Mouse (Mus musculus): ENCODE results near the gene Sh3kbp1.

Sh3kbp1 gene

DNA sequence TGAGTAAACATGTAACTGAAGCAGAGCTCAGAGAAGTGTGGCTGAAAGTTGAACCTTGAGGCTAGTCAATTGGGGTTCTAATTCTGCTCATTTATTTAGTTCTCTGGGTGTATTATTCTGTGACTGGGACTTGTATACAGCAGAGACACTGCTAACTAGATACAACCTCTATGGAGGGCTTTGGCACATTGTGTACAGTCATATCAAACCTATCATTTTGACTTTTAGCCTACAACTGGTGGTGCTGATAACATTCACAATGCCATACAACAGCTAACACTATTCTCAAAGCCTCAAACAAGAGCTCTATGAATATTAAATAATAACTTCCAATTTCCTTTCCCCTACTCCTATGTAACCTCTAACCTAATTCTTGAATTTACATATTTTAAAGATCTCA is 129.2 kb downstream of the Sh3kbp1 start:
- DNase-seq: no peak

DNA sequence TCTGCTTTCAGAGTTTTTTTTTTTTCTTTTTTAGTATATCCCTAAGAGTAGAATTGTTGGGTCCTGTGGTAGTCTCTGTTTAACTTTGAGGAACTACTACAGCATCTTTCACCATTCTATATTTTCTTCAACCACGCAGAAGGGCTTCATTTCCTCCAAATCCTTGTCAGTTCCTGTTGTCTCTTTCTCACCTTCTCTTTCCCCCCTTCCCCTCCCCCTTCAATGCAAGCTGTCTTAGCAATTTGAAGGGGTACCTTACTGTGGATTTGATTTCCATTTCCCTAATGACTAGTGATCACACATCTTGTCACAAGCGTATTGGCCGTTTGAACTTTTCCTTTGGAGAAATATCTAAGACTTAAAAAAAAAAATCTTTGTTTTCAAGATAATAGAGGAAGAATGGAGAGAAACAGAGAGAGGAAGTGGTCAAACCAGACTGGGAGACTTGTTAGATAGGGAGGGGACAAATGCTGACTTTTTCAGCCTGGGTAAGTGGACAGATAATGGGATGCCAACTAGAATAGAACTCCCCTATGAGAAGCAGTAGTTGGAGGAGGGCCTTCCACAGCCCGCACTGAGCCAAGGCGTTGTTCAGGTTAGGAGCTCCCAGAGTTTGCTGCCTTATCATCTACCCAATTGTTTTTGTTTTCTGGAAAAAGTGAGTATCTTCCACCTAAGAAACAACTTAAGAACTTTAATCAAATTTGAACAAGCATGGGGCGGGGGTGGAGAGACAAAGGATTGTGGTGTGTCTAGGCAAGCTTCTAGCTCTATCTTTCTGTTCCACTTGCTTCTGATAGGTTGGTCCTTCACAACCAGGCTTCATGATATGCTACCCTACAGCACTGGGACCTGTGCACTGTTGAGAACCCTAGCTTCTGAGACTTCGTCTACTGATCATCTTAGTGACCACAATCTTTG is 130.1 kb downstream of the Sh3kbp1 start:
- DNase-seq: no peak

DNA sequence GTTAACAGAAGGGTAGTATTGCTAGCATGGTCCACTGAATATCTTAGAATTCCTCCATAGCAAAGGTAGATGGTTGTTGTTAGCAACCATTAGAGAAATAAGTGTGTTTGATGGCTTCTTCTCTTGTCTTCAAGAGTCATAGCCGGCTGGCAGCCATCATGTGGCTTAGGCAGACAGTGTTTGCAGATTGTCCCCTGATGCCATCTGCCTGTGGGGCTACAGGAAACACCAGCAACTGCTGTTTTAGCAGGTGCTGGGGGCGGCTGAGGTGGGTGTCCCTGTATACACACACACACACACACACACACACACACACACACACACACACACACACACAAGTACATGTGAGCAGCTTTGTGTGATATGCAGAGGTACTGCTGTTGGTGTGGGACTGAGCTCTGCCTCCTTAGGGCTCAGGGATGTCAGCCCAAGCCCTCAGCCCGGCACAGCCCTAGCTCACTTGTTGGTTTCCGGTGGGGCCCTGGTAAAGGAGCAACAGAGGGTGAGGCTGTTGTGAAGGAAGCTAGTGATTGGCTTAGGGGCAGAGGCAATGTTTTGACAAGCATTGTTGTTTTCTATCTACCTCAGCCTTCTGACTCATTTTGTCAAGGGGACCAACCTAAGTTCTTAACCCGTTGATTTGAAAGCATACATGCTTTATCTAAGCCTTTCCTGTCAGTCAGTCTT is 130.9 kb downstream of the Sh3kbp1 start:
- peak; percentile 75 for DNase-seq

- DNase-seq: no peak
Measured at GRCm38 (mm10) chrX:159763801-159764200, 136.7 kb downstream of the Sh3kbp1 start.

- DNase-seq: no peak
Measured at GRCm38 (mm10) chrX:159765850-159766249, 138.8 kb downstream of the Sh3kbp1 start.

GRCm38 (mm10) chrX:159769005-159769404 is 141.9 kb downstream of the Sh3kbp1 start:
- DNase-seq: no peak

DNA sequence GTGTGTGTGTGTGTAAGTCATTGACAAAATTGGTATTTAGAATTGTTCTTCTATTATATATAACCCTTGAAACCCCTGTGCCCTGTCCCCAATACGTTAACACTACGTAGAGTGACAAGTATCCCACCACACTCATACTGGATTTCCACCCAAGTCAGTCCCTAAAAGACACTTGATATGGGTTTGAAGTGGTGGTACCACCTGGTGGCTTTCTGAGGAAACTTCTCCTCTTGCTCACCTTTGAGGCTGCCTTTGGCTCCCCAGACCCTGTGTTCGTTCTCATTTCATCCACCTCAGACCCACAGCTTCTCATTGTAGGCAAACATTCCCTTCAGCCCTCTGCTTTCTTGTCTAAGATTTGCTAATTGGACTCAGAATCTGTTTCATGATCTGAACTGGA is 142.7 kb downstream of the Sh3kbp1 start:
- peak; percentile 33 for DNase-seq

DNA sequence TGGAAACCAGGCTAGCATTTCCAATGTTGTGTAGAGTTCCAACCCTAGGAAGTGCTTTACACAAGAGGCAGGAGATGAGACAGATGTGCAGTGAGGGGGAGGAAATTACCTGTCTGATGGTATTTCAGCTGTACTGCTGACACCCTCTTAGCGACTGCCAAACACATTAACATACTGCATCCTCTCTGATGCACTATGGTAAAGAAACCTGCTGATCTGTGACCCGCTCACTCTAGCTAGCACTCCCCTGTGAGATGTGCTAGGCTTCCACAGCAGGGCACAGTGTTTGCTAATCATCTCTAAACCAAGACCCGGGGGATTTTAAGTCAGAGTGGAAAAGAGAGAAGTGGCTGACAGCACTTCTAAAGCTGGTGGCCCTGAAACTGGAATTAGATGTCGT is 145.1 kb downstream of the Sh3kbp1 start:
- no peak for DNase-seq

DNA sequence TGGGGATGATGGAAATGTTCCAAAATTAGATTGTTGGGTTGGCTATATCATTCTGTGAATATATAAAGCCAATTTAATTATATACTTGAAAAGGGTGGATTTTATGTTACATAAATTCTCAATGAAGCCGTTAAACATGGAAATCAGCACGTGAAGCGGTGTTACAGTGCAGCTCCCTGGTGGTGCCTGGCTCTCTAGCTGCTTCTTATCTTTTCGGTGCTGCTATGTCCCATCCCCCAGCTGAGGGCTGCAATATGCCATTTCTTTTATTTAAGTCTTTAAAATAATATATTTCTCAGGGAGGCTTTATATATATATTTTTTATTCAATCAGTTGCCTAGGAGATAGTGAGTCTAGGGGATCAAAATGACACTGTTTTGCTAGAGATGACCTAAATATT is 148.0 kb downstream of the Sh3kbp1 start:
- no peak for DNase-seq

DNA sequence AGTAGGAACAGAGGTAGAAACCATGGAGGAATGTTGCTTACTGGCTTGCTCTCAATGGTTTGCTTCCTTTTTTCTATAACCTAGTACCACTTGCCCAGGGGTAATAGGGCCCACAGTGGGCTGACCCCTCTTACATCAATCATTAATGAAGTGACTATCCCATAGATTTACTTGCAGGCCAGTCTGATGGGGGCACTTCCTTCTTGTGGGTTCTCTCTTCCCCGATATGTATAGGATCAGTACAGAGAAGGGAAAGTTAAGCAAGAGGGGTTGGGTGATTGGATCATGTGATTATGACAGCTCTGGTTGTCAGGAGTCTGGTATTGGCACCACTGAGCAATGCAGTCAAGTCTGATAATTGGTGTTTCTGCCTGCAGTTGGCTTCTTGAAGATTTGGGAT is 151.7 kb downstream of the Sh3kbp1 start:
- DNase-seq: no peak

DNA sequence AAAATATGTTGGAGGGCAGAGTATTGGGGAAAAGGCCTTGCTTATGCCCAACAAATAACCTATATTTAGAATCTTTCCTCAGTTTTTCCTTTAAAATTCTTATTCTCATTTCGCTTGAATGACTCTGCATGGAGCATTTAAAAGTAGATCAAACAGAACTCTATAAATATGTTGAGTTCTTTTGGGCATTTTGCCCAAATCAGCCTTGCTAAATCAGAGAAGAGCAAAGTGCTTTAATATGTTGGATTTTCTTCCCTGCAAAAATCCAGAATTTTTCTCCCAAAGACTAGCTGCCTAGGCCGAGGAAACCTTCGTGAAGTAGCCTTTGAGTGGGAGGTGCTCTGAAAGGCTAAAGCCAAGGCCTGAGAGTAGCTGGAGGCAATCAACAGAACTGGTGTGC is 163.4 kb downstream of the Sh3kbp1 start:
- no peak for DNase-seq

DNA sequence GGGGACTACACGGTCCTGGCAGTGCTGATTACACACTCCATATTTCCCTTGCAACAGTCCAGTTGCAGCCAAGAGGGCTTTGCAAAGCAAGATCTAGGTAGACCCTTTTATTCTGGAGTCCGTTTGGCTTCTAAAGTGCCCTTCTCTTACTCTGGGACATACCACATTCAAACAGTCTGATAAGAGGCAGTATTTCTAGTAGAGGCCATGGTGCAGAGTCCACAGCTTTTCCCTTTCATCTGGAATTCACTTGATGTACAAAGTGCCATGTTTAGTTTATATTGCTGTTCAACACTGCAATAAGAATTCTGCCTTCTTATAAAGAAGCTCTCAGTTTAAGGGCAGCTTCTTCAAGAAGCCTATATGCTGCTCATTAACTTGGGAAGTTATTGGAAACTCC is 168.5 kb downstream of the Sh3kbp1 start:
- no peak for DNase-seq

- no peak for DNase-seq
Measured at GRCm38 (mm10) chrX:159804371-159804770, 177.3 kb downstream of the Sh3kbp1 start.

DNA sequence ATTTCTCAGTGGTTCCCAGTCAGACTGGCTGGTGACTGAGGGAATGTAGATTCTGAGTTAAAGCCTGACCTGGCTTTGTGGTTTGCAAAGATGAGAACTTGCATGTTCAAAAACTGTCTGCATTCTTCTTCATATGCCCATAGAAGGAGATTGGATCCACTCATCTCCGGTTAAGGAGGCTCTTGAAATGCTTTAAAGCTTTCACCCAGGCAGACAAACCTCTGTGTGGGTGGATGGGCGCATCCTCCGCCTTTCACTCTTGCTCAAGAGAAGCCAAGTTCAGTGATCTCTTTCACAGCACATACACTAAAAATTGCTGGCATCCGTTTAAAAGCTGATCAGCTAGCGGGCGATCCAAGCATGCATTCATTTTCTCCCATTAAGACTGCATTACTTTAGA is 182.4 kb downstream of the Sh3kbp1 start:
- peak; percentile 9 for DNase-seq

GRCm38 (mm10) chrX:159810469-159810868 is 183.4 kb downstream of the Sh3kbp1 start:
- DNase-seq: no peak

- no peak for DNase-seq
Measured at GRCm38 (mm10) chrX:159817508-159817907, 190.4 kb downstream of the Sh3kbp1 start.

DNA sequence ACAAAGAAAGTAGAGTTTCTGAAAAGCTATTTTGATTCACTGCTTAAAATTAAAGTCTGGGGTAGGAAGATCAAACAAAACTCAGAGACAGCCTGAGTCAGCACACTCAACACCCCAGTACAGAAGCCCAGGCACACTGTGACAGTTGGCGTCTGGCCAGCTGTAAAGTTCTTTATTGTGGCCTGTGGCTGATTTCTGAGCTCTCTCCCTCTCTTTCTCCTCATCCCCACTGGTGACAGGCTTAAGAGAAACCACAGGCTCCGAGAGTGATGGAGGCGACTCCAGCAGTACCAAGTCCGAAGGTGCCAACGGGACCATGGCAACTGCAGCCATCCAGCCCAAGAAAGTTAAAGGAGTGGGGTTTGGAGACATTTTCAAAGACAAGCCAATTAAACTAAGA is 201.1 kb downstream of the Sh3kbp1 start:
- DNase-seq: peak; percentile 14

- no peak for DNase-seq
Measured at GRCm38 (mm10) chrX:159829192-159829852, 202.2 kb downstream of the Sh3kbp1 start.

GRCm38 (mm10) chrX:159831176-159831575 is 204.1 kb downstream of the Sh3kbp1 start:
- DNase-seq: no peak

- DNase-seq: no peak
Measured at GRCm38 (mm10) chrX:159835239-159835638, 208.2 kb downstream of the Sh3kbp1 start.

DNA sequence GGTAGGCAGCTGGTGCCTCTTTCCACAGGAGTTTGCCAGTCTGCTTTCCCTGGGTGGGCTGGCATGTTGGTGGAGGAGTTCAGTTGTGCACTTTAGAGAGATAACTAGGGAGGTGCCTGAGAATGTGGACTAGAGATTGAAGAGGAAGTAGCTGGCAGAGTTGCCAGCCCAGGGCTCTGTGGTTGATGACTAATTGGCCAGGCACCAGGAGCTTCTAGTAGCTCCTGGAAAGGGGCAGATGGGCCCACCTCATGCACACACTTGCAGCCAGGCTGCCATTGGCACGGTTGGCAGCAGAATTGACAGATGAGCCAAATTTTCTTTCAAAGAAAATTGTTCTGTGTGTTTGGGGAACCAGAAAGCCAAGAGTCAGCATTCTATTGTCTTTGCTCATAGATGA is 210.3 kb downstream of the Sh3kbp1 start:
- no peak for DNase-seq

DNA sequence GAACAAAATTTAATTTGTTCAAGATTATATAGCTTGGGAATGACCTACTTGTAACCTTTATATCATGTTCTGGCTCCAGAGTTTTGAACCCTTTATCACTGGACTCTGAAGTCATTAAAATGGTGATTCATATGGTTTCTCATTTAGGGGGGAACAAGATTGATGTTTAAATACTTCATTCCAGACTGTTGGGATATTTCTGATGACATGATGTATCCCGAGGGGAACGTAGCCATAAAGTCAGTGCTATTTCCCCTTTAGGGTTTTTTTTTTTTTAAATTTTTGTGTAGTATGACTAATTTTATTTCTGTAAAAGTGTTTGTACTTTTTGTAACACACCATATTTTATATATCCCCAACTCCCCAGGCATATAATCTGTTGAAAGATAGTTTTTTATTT is 212.7 kb downstream of the Sh3kbp1 start:
- DNase-seq: no peak

GRCm38 (mm10) chrX:159840225-159840624 is 213.2 kb downstream of the Sh3kbp1 start:
- no peak for DNase-seq

DNA sequence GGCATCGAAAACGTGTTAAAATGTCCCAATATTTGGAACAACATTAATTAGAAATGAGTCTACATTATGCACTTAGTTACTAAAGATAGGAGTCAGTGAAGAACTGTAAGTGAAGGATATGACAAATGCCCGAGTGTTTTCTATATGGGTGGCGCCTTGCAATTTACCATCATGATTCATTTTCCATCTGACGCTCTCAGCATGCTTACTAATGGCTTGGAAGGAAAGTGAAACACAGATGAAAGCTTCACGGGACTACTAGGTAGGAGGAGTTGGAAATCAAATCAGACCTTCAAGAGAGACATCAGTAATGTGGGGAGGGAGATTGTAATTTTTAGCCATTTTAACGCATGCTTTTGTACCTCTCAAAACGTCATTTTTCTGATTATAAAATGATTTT is 223.7 kb downstream of the Sh3kbp1 start:
- no peak for DNase-seq
